Mouse (Mus musculus): Measurements from ENCODE around the gene Elmod3.

DNA sequence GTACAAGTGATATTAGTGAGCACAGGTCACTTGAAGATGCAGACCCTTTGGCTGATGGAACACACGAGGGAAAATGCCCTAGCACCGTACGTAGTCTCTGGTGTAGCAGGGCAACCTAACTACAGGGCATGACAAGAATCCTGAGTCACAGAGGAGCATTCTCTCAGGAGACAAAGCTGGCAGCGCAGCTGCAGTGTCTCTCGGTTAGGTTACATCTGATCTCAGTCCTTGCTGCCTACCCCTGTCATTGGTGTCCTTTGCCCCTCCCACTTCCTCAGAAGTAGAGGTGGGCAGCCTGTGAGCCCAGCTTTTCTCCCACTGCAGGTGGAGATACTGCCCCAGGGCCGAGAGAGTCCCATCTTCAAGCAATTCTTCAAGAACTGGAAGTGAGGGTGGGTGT, 35.7 kb downstream of the Elmod3 start:
- TF ChIP-seq CTCF (IDR thresholded peaks at IDR 0.05; ENCODE audit: borderline replicate concordance, insufficient read depth, low read length) (no peak), POLR2A (IDR thresholded peaks at IDR 0.05; ENCODE audit: low read depth, low read length) (no peak)
